Mouse (Mus musculus) CD4-positive, CD25-positive, alpha-beta regulatory T cell (primary cell): Measurements from ENCODE around the gene Paqr4. TPM values are rescaled to one million over a fixed set of nuclear protein-coding genes. Genes with fewer than 3 reads are reported as not detected.

Experiments
- polyA plus RNA-seq: library from polyadenylated mRNA; unstranded; fragments of 100-300 nt; shearing (Covaris generic); gene quantifications from one replicate; pipeline ENCODE4 v1.2.1, GENCODE M21; 2017

The Paqr4 gene
- polyA plus RNA-seq: 5.3 TPM

DNA sequence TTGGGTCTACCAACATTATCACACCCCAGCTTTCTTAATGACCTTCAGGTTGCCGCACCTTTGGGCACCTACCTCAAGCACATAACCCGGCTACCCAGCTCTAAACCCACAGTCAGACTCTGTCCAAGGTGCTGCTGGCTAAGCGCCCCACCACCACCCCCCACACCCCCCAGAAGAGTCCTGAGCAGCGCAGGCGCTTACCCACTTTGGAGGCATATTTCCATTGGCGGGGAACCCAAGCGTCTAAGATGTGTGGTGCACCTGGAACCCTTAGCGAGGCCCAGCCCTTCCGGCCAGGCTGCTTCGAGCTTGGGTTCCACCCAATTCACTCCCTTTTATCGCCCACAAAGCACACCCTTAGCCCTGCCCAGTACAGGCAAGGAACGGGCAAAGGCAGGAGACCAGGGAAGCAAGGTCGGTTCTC, at the start of gene Paqr4:
TSS of gene Paqr4 (minus strand) at position 270 of the 424 bp plus-strand sequence.

DNA sequence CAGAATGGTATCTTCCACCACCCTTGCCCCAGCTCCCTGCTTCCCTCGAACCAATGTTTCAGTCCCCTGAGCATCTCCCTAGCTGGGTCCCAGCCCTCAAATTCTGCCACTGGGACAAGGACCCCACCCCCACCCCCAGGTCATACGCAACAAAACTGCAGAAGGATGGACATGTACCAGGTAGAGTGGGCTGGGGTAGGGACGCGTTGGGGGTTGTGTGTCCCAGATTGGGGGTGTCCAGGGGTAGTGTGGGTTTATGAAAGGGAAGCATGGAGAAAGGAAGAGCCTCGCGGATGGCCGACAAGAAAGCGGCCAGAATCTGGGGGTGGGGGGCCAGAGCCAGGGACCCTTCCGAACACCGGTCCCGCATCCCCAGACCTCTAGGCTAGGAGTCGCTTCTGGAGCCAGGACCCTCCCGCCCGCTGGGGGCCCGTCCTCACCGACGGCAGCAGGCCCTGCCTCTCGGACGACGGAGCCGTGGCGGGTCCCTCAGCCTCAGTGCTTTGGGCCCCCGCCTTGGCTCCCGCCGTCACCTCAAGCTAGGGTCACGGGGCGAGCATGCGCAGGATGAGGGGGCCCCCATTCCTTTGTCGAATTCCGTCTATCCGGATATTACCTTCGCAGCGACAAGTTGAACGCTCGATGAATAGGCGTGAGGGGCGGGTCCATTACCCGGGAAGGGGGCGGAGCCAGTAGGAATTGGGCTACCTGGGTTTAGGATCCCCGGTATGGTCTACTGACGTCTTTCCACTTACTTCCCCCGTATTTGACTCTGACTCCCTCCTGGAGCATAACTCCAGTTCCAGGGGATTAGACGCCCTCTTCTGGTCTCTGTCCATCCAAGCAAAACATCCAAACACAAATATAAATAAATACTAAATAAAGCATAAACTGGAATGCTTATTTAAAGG, 45.1 kb upstream of the Paqr4 start, which contains the start of gene Flywch2:
TSS of gene Flywch2 (minus strand) at position 521 of the 911 bp plus-strand sequence.

DNA sequence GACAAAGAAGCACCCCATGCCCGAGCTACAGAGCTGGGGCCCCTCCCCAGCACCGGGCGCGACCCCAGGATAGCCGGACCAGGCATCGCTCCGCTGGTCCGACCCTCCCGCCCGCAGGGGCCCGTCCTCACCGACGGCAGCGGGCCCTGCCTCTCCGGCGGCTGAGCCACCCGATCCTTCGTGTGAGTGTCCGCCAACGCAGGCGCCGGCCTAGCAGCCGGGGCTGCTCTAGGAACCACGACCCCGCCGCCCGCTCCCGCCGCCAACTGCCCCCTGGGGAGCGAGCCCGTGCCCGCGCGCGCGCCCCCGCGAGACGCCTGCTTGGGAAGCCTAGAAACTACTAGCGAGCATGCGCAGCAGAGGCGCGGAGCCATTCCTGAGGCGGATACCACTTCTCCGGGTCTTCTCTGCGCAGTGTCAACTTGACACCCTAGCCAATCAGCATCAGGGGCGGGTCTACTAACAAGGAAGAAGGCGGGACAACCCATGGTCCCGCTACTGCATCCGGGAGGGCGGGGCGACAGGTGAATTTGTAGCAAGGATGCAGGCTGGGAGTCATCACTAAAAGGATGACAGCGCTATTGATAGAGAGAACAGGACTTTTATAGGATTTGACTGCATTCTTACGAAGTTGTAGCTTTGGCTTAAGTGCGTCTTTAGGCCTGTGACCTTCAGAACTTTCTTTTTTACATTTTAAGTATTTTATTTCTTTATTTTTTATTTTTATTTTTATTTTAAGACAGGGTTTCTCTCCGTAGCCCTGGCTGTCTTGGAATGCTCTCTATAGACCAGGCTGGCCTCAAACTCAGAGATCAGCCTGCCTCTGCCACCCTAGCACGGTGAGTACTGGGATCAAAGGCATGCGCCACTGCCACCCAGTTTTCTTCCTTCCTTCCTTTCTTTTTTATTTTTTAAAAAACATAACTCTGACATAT, 30.9 kb upstream of the Paqr4 start, which contains the start of gene Flywch1:
TSS of gene Flywch1 (minus strand) at position 319 of the 935 bp plus-strand sequence.

DNA sequence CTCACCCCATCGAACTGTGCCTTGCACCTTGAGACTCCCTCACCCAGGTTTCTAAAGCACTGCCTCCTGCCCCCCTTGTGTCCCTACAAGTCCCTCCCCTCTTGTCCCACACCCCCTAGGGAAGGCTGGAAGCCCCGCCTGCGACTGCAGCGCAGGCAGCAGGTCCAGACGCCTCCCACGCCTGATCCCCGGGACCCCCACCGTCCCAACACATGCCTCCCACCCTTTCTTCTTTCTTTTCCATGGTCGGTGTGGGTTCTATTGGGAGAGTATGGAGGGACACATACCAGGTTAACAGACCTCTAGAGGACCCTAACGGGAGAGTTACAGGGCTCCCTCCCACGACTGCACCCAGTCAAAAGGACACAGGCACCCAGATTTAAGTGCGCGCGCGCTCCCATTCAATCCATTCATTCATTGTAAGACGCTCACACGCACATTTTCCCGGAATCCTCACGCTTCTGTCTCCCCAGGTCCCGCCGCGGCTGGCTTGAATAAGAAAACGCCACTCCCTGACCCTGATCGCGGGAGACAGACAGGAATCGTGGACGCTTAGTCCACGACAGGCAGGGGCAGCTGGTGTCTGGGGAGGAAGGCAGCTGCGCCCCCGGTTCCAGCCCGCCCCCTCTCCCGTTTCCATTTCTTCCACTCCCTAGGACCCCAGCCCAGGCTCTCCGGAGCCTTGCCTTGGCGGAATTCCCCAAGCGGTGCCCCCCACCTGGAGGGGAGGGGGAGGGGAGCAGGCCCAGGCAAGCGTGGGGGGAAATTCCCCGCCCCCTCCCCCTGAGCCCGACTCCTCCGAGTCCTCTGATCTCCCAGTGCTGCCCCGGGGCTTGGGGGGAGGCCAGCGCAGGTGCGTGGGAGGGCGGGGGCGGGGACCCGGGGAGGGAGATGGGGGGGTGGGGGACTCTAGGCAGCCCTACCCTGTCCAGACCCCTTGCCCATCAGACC, 4.9 kb upstream of the Paqr4 start, which contains the start of gene Kremen2:
TSS of gene Kremen2 (minus strand) at position 533 of the 951 bp plus-strand sequence.

DNA sequence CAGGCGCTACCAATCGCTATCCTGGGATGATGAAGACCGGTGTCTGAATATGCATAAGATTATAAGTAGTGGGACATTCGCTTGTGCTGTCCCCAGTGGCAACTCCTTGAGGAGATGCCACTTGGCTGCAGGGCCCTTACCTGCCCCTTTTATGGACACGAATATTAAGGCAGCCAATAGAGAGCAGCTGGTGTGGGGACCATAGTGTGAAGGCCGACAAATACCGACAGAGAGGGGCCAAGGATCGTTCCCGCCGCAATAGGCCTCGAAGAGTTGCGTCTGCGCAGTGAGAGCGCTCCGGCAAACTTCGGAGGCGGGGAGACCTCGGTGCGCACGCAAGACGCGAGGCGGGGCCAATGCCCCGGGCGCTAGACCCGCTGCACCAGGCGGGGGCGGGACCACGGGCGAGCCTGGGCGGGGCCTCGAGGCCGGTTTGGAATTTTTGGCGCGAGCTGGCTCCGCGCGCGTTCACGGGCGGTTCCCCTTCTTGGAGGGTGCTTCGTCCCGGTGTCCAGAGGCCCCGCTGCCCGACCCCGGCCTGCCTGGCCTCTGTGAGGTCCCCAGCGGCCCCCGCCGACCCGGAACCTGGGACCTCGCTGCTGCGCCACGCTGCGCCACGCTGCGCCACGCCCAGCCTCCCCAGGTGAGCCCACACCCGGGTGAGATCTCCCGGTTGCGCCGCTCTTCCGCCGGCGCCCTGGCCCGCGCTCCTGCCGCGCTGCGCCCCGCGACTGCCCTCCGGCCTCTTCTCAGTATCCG, 14.5 kb downstream of the Paqr4 start, which contains the start of gene Pkmyt1:
TSS of gene Pkmyt1 (plus strand) at position 338 of the 759 bp plus-strand sequence.

DNA sequence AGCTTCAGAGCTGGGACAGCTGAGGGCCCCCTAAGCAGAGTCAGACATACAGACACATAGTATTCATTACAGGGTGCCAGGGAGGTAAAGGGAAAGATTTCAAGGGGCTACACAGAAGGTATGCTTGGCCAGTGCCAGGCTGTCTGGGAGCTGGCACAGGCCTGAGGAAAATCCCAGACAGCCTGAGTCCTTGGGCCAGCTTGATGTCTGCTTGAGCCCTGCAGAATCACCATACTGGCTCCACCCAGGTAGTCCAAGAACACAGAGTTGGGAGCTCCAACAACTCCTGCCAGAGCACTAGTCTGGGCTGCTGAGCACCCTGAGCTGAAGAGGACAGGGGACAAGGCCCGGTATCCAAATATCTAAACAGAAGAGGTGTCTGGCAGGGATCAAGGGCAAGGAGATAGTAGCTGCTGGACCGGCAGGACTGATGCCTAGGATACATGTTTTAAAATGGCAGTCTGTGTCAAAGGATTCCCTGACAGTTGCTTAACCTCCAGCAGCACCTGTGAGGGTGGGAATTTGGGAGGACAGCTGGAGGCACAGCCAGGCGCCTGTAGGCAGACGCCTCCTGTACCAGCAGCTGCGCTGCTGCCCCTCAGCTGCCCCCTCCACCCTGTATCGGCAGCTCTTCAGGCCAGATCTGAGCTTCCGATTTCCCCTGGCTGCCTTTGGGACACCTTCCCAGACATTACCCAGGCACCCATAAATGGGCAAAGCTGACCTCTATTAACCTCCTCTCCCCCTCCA, 18.1 kb downstream of the Paqr4 start, which contains the start of gene 1520401A03Rik:
TSS of gene 1520401A03Rik (minus strand) at position 408 of the 750 bp plus-strand sequence.

Other genes with a start within 250 kb of the Paqr4 start
- 21.2 TPM for gene Zfp213, start 176.6 kb downstream of the Paqr4 start, polyA plus RNA-seq
- gene Zfp13, start 141.4 kb downstream of the Paqr4 start, polyA plus RNA-seq: not detected
- 1.6 TPM for gene Zscan10, start 140.0 kb downstream of the Paqr4 start, polyA plus RNA-seq
- not detected for gene Mmp25, start 95.6 kb downstream of the Paqr4 start, polyA plus RNA-seq
- gene Bicdl2, start 80.4 kb downstream of the Paqr4 start, polyA plus RNA-seq: not detected
- gene Hcfc1r1, start 67.3 kb downstream of the Paqr4 start, polyA plus RNA-seq: 49.6 TPM
- 29.4 TPM for gene Thoc6, start 67.0 kb downstream of the Paqr4 start, polyA plus RNA-seq
- 9.0 TPM for gene Tnfrsf12a, start 63.4 kb downstream of the Paqr4 start, polyA plus RNA-seq
- gene Cldn6, start 61.6 kb downstream of the Paqr4 start, polyA plus RNA-seq: not detected
- not detected for gene Cldn9, start 56.8 kb downstream of the Paqr4 start, polyA plus RNA-seq
- gene 1520401A03Rik, start 18.1 kb downstream of the Paqr4 start, polyA plus RNA-seq: not detected
- gene Pkmyt1, start 14.5 kb downstream of the Paqr4 start, polyA plus RNA-seq: 43.8 TPM
- 3.4 TPM for gene Kremen2, start 5.0 kb upstream of the Paqr4 start, polyA plus RNA-seq
- 45.2 TPM for gene Flywch1, start 30.7 kb upstream of the Paqr4 start, polyA plus RNA-seq
- 2.8 TPM for gene Flywch2, start 45.2 kb upstream of the Paqr4 start, polyA plus RNA-seq
- gene Srrm2, start 49.7 kb upstream of the Paqr4 start, polyA plus RNA-seq: 999 TPM
- gene Elob, start 88.3 kb upstream of the Paqr4 start, polyA plus RNA-seq: 592 TPM
- 0.18 TPM for gene Prss33, start 95.2 kb upstream of the Paqr4 start, polyA plus RNA-seq
- not detected for gene Prss32, start 103.0 kb upstream of the Paqr4 start, polyA plus RNA-seq
- gene Prss41, start 103.3 kb upstream of the Paqr4 start, polyA plus RNA-seq: 2.8 TPM
- gene Prss21, start 127.2 kb upstream of the Paqr4 start, polyA plus RNA-seq: not detected
- not detected for gene Dcpp1, start 140.0 kb upstream of the Paqr4 start, polyA plus RNA-seq
- not detected for gene Dcpp2, start 140.0 kb upstream of the Paqr4 start, polyA plus RNA-seq
- not detected for gene Dcpp3, start 176.6 kb upstream of the Paqr4 start, polyA plus RNA-seq
- not detected for gene Sbp, start 200.8 kb upstream of the Paqr4 start, polyA plus RNA-seq
- not detected for gene Sbpl, start 214.4 kb upstream of the Paqr4 start, polyA plus RNA-seq
- not detected for gene Prss30, start 239.7 kb upstream of the Paqr4 start, polyA plus RNA-seq